Mouse (Mus musculus) kidney, embryonic 14.5 days (tissue): ENCODE results near the gene Iars2. TPM values are rescaled to one million over a fixed set of nuclear protein-coding genes. Genes with fewer than 3 reads are reported as not detected.
A peak's percentile ranks its signal among the peaks of the same experiment; 100 is the strongest.

ENCODE experiments used
- ATAC-seq: fragments of 200-750 bp; cut with Nextera tagmentation; 2 replicates; pipeline ENCODE4 v1.8.0; 2017; ENCODE audit warnings: moderate number of reproducible peaks, mild to moderate bottlenecking, moderate TSS enrichment, moderate library complexity; ENCODE audit not compliant: low FRiP score, low TSS enrichment
- H3K27ac ChIP-seq: fragments of 300-500 bp; sonication (generic); 2 replicates; pipeline ENCODE4 v1.5.1; 2014; ENCODE audit warnings: low read depth, mild to moderate bottlenecking, low read length, moderate library complexity, mixed read lengths
- H3K27me3 ChIP-seq: fragments of 300-500 bp; sonication (generic); 2 replicates; pipeline ENCODE4 v1.6.1; 2014; ENCODE audit warnings: mild to moderate bottlenecking, low read length; ENCODE audit not compliant: control insufficient read depth, insufficient read depth
- H3K36me3 ChIP-seq: fragments of 300-500 bp; sonication (generic); 2 replicates; pipeline ENCODE4 v1.6.1; 2014; ENCODE audit warnings: low read length, mixed read lengths; ENCODE audit not compliant: control insufficient read depth, insufficient read depth
- H3K4me1 ChIP-seq: fragments of 300-500 bp; sonication (generic); 2 replicates; pipeline ENCODE4 v1.6.1; 2014; ENCODE audit warnings: low read length, mixed read lengths; ENCODE audit not compliant: control insufficient read depth, insufficient read depth
- H3K4me2 ChIP-seq: fragments of 300-500 bp; sonication (generic); replicated peaks from 2 replicates; pipeline ENCODE4 v1.6.1; 2014; ENCODE audit warnings: low read depth, mild to moderate bottlenecking, low read length
- H3K4me3 ChIP-seq: fragments of 300-500 bp; sonication (generic); 2 replicates; pipeline ENCODE4 v1.5.1; 2014; ENCODE audit warnings: mild to moderate bottlenecking, low read length
- H3K9ac ChIP-seq: fragments of 300-500 bp; sonication (generic); 2 replicates; pipeline ENCODE4 v1.6.1; 2014; ENCODE audit warnings: low read depth, mild to moderate bottlenecking, low read length, moderate library complexity
- H3K9me3 ChIP-seq: fragments of 300-500 bp; sonication (generic); 2 replicates; pipeline ENCODE4 v1.6.1; 2016; ENCODE audit warnings: low read length; ENCODE audit not compliant: control insufficient read depth
- WGBS: fragments of 180-500 bp; shearing (Covaris S2); extraction: QIAGEN DNeasy Blood & Tissue Kit; methylation state at CpG from one replicate; pipeline ENCODE4 v1.1.7; 2014; 5-methylcytosine and 5-hydroxymethylcytosine counted together
- microRNA counts: library from miRNA; unstranded; fragments of <30 nt; microRNA quantifications from one replicate; lab custom pipeline; 2017
- microRNA-seq: library from miRNA; unstranded; fragments of <30 nt; microRNA quantifications from one replicate; pipeline ENCODE4, GENCODE M21; 2016
- polyA plus RNA-seq: library from polyadenylated mRNA; unstranded; fragments of >200 nt; fragmentation: Nextera tagmentation; extraction: Ambion mirVana; gene quantifications from 2 replicates; pipeline ENCODE4 v1.2.1, GENCODE M21; 2014

Iars2 gene
- polyA plus RNA-seq, 1 experiment from 2014 or later = 35.4 TPM

- H3K4me3 ChIP-seq = no peak overlapping the region
Measured at GRCm38 (mm10) chr1:185235837-185236236, 93.4 kb downstream of the Iars2 start.

More at GRCm38 (mm10) chr1:185235837-185236236, 93.4 kb downstream of the Iars2 start:
- Histone ChIP-seq H3K36me3 (peaks cover 42% of the 10 kb centered on the region), H3K9ac (no peak overlapping the region), H3K27ac (no peak overlapping the region), H3K4me1 (no peaks in the 10 kb centered on the region), H3K27me3 (no peaks in the 10 kb centered on the region), H3K9me3 (no peaks in the 10 kb centered on the region), H3K4me2 (no peak overlapping the region)
- no peak for ATAC-seq
- WGBS = 95% methylated on average over 5 of the region's 5 CpGs

MicroRNAs within 50 kb of the gene (microRNA counts, 519-probe panel; counts per million panel counts)
- microRNA mmu-miR-194 (lab: Ali Mortazavi, UCI) (not detected), microRNA mmu-miR-664 (lab: Ali Mortazavi, UCI) (not detected)

Small RNA genes within 50 kb of the gene (microRNA-seq; reads per million reads assigned to microRNA genes)
- gene Mir194-1 (0.84 reads per million), gene Mir215 (1.1 reads per million), gene Mir664 (7.2 reads per million, percentile 24 among the genes with 10 or more reads in this experiment)

Other genes starting within 250 kb of the Iars2 start
- 13.0 and 21.9 TPM in 2 replicates for gene Rab3gap2, start 125.3 kb downstream of the Iars2 start, polyA plus RNA-seq
- 18.2 and 31.6 TPM in 2 replicates for gene Bpnt1, start 2.8 kb upstream of the Iars2 start, polyA plus RNA-seq
- 111 and 175 TPM in 2 replicates for gene Eprs, start 33.6 kb upstream of the Iars2 start, polyA plus RNA-seq
- gene Slc30a10, start 125.5 kb upstream of the Iars2 start, polyA plus RNA-seq = 0.16 and 0.22 TPM in 2 replicates